Mouse (Mus musculus) hindbrain, embryonic 13.5 days (tissue): ENCODE data around the gene Nnmt. TPM values are rescaled to one million over a fixed set of nuclear protein-coding genes. Genes with fewer than 3 reads are reported as not detected.

Experiments
- ATAC-seq: fragments of 200-750 bp; cut with Nextera tagmentation; 2 replicates; pipeline ENCODE4 v1.8.0; 2017; ENCODE audit warnings: moderate TSS enrichment; ENCODE audit not compliant: low FRiP score
- H3K27ac ChIP-seq: fragments of 300-500 bp; sonication (generic); 2 replicates; pipeline ENCODE4 v1.5.1; 2015; ENCODE audit warnings: inconsistent platforms, mild to moderate bottlenecking, moderate library complexity
- H3K27me3 ChIP-seq: fragments of 300-500 bp; sonication (generic); 2 replicates; pipeline ENCODE4 v1.6.1; 2015; ENCODE audit warnings: mild to moderate bottlenecking, inconsistent platforms
- H3K36me3 ChIP-seq: fragments of 300-500 bp; sonication (generic); 2 replicates; pipeline ENCODE4 v1.6.1; 2015; ENCODE audit warnings: mild to moderate bottlenecking, inconsistent platforms
- H3K4me1 ChIP-seq: fragments of 300-500 bp; sonication (generic); replicated peaks from 2 replicates; pipeline ENCODE4 v1.6.1; 2015; ENCODE audit warnings: inconsistent platforms
- H3K4me2 ChIP-seq: fragments of 300-500 bp; sonication (generic); 2 replicates; pipeline ENCODE4 v1.6.1; 2015; ENCODE audit warnings: inconsistent platforms, mild to moderate bottlenecking, moderate library complexity
- H3K4me3 ChIP-seq: fragments of 300-500 bp; sonication (generic); 2 replicates; pipeline ENCODE4 v1.5.1; 2015; ENCODE audit warnings: mild to moderate bottlenecking, inconsistent platforms
- H3K9ac ChIP-seq: fragments of 300-500 bp; sonication (generic); 2 replicates; pipeline ENCODE4 v1.6.1; 2015; ENCODE audit warnings: mild to moderate bottlenecking, inconsistent platforms
- H3K9me3 ChIP-seq: fragments of 300-500 bp; sonication (generic); 2 replicates; pipeline ENCODE4 v1.6.1; 2016; ENCODE audit warnings: inconsistent platforms
- WGBS: fragments of 180-500 bp; shearing (Covaris S2); methylation state at CpG from one replicate; pipeline ENCODE4 v1.1.7; 2015; 5-methylcytosine and 5-hydroxymethylcytosine counted together
- polyA plus RNA-seq: library from polyadenylated mRNA; unstranded; fragments of >200 nt; fragmentation: Nextera tagmentation; extraction: Ambion mirVana; gene quantifications from 2 replicates; pipeline ENCODE4 v1.2.1, GENCODE M21; 2015

Nnmt gene
- polyA plus RNA-seq, 1 experiment from 2014 or later, result 0.81 TPM

DNA sequence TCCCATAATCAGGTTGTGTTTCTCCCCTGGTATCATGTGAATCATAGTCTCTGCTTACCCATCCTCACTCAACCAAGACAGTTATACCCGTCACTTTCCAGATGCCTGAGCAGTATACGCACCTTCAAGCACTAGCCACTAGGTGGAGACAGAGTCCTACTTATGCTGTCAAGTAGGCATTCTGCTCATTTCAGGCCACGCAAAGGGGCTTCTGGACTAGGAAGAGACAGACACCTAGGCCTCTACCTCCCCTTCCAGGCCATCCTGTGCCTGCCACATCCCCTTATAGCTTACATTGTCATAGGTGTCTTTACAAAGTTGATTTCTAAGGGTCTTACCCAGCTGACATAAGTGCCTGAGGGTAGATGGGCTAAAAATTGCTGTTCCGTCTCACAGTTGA lies 41.3 kb upstream of the Nnmt start:
- Histone ChIP-seq H3K9ac (no peak overlapping the region), H3K4me2 (no peak overlapping the region), H3K9me3 (peaks cover 8% of the 10 kb centered on the region; the same call in 1 of the 2 replicates), H3K4me1 (peaks cover 37% of the 10 kb centered on the region), H3K27ac (no peak overlapping the region), H3K4me3 (no peak overlapping the region), H3K36me3 (no peaks in the 10 kb centered on the region), H3K27me3 (peaks cover 11% of the 10 kb centered on the region; the same call in 1 of the 2 replicates)
- WGBS, result 25% methylated on average over 4 of the region's 4 CpGs
- no peak; the same call in 1 of the 2 replicates for ATAC-seq

DNA sequence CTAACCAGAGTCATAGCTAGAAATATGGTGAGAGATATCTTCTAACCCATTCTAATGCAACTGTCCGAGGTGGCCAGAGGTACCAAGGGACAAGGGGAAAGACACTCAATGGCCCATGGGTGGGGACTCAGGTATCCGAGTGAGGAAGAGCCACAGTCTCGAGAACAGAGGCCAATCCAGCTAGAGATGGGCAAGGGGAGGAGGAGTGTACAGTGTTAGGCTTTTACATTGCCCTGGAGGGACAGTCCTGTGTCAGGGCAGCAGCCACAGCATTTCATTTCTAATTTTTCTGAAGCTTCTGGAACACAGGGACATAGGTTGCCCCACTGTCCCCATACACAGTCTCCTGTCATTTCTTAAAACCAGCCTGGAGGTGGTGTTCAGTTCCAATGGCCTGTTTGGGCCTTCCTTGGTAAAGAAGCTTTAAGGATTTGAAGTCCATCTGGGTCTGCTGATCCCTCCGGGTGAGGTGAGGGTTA lies 40.7 kb upstream of the Nnmt start:
- Histone ChIP-seq H3K27ac (no peak overlapping the region), H3K9me3 (peaks cover 8% of the 10 kb centered on the region; the same call in 1 of the 2 replicates), H3K4me1 (peaks cover 37% of the 10 kb centered on the region), H3K4me3 (no peak overlapping the region), H3K36me3 (no peaks in the 10 kb centered on the region), H3K9ac (no peak overlapping the region), H3K27me3 (peaks cover 8% of the 10 kb centered on the region; the same call in 1 of the 2 replicates), H3K4me2 (no peak overlapping the region)
- WGBS, result 56% methylated on average over 4 of the region's 4 CpGs
- no peak for ATAC-seq

DNA sequence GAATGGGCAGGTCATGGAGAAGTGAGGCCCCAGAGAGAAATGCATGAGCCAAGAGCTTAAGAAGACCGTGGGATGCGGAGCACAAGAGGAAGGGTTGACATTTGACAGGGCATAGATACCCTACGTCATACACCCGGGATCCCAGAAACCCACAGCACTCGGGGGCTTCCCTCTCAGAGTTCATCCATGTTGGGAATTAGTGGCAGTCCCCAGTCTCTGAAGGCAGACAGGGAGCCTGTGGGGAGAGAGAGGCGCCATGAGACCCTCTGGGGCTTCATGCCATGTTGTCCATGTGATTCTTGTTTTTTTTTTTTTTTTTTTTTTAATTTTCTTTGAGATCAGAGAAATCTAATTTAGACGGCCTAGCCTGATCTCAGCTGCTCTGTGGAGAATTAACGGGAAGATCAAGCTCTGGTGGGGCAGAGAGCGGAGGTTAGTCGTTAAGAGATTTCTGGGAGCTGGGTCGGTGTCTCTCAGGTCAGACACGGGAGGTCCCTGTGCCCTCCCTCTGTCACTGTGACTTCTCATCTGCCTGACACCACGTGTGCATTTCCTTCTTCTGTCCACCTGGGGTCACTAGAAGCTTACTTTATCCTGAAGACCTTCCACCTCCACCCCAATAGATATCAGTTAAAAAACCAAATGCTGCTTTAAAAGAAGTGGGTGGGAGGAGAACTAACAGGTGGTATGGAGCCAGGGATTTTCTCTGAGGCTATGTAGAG lies 40.1 kb upstream of the Nnmt start:
- WGBS, result 50% methylated on average over 13 of the region's 13 CpGs
- Histone ChIP-seq H3K36me3 (no peaks in the 10 kb centered on the region), H3K4me3 (no peak overlapping the region), H3K4me1 (peaks cover 33% of the 10 kb centered on the region), H3K27me3 (peaks cover 5% of the 10 kb centered on the region; the same call in 1 of the 2 replicates), H3K27ac (no peak overlapping the region), H3K9me3 (peaks cover 8% of the 10 kb centered on the region; the same call in 1 of the 2 replicates), H3K9ac (no peak overlapping the region), H3K4me2 (no peak overlapping the region)
- ATAC-seq, result no peak

DNA sequence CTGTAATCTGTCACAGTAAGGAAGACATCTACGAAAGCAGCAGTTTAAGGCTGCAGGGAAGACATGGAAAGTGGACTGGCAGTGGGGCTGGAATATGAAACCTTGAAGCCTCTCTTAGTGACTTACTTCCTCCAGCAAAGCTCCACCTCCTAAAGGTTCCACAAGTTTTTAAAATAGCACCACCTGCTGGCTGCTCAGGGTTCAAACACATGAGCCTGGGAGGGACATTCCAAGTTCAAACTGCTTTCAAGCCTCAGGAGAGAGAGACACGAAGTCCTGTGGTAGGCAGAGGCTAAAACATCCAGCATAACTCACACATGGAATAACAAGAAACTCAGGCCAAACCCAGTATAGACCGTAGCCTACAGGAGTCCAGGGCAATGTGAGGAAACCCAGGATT lies 39.4 kb upstream of the Nnmt start:
- ATAC-seq, result no peak
- no peak overlapping the region for H3K4me2 ChIP-seq
- no peak overlapping the region for H3K27ac ChIP-seq
- no peak overlapping the region for H3K4me3 ChIP-seq
- H3K4me1 ChIP-seq, result peaks cover 27% of the 10 kb centered on the region
- H3K9ac ChIP-seq, result no peak overlapping the region
- H3K9me3 ChIP-seq, result peaks cover 8% of the 10 kb centered on the region; the same call in 1 of the 2 replicates
- no peaks in the 10 kb centered on the region for H3K36me3 ChIP-seq
- 89% methylated on average over 3 of the region's 3 CpGs for WGBS
- peaks cover 5% of the 10 kb centered on the region; the same call in 1 of the 2 replicates for H3K27me3 ChIP-seq

DNA sequence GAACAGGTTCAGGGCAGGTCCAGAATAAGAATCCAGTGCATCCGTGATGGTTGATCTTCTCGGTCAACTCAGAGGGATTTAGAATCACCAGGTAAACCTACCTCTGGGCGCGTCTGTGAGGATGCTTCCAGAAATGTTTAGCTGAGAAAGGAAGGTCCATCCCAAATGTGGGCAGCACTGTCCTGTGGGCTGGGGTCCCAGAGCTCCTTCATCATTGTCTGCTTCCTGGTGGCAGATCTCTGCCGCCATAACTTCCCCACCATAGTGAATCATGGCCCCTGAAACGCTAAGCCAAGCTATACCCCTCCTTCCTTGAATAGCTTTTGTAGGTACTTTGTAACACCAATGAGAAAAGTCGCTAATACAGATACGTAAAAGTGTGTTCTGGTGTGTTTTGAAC lies 36.7 kb upstream of the Nnmt start:
- Histone ChIP-seq H3K27ac (no peak overlapping the region), H3K4me2 (no peak overlapping the region), H3K4me3 (no peak overlapping the region), H3K9me3 (peaks cover 8% of the 10 kb centered on the region; the same call in 1 of the 2 replicates), H3K9ac (no peak overlapping the region), H3K36me3 (no peaks in the 10 kb centered on the region), H3K27me3 (no peaks in the 10 kb centered on the region; the same call in 1 of the 2 replicates), H3K4me1 (no peaks in the 10 kb centered on the region)
- no peak for ATAC-seq
- 95% methylated on average over 8 of the region's 8 CpGs for WGBS

DNA sequence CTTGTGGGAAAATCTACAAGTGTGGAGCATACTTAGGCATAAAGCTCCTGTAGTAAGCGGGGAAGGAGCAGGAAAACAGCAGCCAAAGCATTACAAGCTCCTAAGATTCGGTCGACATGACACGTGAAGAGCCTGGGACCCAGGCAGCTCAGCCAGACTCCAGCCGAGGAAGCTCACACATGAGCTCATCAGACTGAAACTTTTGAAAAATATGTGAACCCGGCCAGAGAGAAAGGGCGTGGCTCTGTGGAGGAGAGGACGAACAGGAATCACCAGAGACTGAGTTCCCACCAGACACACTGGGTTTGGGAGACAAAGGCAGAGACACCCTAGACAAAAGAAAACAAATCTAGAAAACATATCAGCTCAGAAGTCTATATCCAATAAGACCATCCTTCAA lies 35.9 kb upstream of the Nnmt start:
- peaks cover 8% of the 10 kb centered on the region; the same call in 1 of the 2 replicates for H3K9me3 ChIP-seq
- no peak overlapping the region for H3K27ac ChIP-seq
- H3K27me3 ChIP-seq, result no peaks in the 10 kb centered on the region; the same call in 1 of the 2 replicates
- no peak for ATAC-seq
- H3K4me3 ChIP-seq, result no peak overlapping the region
- no peak overlapping the region for H3K9ac ChIP-seq
- no peaks in the 10 kb centered on the region for H3K36me3 ChIP-seq
- H3K4me1 ChIP-seq, result no peaks in the 10 kb centered on the region
- no peak overlapping the region for H3K4me2 ChIP-seq
- WGBS, result 89% methylated on average over 8 of the region's 8 CpGs

DNA sequence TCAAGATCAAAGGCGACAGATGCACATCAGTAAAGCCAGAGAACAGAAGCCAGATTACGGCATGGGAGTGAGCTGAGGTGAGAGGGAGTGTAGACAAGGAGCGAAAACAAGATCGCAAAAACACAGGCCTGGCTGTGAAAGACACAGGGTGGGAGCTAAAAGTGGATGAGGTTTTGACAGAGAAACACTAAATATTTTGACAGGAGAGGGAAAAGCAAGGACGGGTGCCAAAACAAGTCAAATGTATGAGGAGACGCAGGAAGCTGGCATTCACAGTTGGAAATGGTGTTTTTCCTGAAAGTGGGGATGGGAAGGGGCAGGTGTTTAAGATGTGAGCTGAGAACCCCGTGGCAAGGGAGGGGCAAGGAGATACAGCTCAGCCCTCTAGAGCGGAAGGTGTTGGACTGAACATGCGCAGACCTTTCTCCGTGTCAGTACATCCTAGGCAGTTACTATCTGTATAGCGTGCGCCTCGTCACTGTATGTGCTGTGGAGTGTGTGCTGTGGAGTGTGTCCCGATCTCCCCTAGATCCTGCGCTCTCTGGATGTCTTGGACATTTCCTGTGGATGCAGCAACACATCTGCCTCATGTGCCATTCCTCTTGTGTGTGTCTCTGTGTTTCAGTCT lies 33.3 kb upstream of the Nnmt start:
- Histone ChIP-seq H3K9ac (no peak overlapping the region), H3K9me3 (no peaks in the 10 kb centered on the region), H3K4me3 (no peak overlapping the region), H3K4me2 (no peak overlapping the region), H3K4me1 (no peaks in the 10 kb centered on the region; the same call in 1 of the 2 replicates), H3K36me3 (no peaks in the 10 kb centered on the region), H3K27ac (no peak overlapping the region), H3K27me3 (no peaks in the 10 kb centered on the region)
- 74% methylated on average over 15 of the region's 15 CpGs for WGBS
- ATAC-seq, result no peak

DNA sequence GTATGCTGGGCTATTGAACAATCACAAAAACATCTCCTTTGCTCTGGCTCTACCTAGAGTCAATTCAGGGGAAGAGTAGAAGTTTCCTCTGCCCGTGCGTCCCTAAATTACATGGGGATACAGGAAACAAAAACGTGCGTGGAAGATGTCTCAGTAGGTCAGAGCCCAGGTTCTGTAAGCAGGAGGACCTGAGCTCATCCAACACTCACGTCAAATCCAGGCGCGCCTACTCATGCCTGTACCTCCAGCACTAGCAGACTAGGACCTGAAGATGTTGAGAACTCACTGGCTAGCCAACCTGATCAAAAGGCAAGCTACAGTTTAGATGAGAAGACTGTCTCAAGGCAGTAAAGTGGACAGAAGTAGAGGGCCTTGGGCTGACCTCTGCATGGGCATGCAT lies 32.2 kb upstream of the Nnmt start:
- no peaks in the 10 kb centered on the region for H3K27me3 ChIP-seq
- WGBS, result 93% methylated on average over 7 of the region's 7 CpGs
- H3K9ac ChIP-seq, result no peak overlapping the region
- no peak for ATAC-seq
- no peaks in the 10 kb centered on the region for H3K36me3 ChIP-seq
- no peak overlapping the region for H3K4me2 ChIP-seq
- H3K4me1 ChIP-seq, result no peaks in the 10 kb centered on the region; the same call in 1 of the 2 replicates
- peaks cover 4% of the 10 kb centered on the region; the same call in 1 of the 2 replicates for H3K9me3 ChIP-seq
- no peak overlapping the region for H3K4me3 ChIP-seq
- H3K27ac ChIP-seq, result no peak overlapping the region

DNA sequence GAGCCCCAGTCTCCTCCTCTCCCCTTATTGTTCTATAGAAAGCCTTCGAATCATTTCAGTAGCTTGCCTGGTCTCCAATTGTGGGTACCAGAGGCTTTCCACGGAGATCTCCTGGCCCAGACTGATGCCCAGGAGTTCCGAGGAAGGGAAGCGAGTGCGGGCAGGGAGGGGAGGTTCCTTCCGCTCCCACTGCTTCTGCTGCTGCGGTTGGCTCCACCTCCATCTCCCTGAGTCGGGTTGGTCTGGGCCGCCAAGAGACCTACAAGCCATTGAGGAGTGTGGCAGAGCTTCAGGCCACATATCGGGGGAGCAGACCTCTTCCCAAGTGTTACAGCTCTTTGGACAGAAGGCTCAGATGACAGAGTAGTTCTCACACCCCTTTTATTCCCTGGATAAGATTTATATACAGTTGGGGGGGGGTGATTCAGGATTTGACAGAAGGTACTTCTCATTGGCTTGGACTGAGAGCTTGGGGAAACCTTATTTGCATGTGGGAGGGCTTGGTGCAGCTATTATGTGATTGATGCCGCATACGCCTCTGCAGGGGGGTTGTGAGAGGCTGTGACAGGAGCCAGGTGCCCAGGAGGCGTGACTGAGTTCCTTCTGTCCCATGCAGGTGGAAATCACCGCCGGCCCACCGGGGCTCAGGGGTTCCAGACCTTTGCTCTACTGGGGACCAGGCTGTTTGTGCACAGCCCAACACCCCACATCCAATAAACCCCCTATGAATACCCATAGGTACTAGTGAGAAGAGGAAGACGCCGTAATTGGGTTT lies 30.8 kb upstream of the Nnmt start:
- Histone ChIP-seq H3K4me1 (no peaks in the 10 kb centered on the region; the same call in 1 of the 2 replicates), H3K27ac (no peak overlapping the region), H3K27me3 (no peaks in the 10 kb centered on the region)

DNA sequence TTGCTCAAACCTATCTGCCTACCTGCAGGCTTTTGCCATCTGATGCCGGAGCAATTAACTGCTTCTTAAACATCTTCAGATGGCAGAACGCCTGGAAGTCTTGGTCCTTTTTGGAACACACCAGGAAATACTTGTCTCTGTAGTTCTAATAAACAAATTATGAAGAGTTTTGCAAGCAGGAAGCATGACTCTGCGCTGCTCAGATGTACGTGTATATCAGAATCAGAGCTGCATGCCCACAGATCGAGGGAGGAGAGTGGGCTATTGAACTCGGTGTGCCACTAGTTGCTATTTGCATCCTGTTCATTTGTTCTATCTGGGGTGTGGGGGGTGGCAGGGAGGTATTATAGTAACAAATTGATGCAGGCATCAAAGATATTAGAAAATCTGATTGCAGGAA lies 28.2 kb upstream of the Nnmt start:
- ATAC-seq, result no peak
- peaks cover 4% of the 10 kb centered on the region; the same call in 1 of the 2 replicates for H3K9me3 ChIP-seq
- no peak overlapping the region for H3K4me3 ChIP-seq
- no peaks in the 10 kb centered on the region for H3K27me3 ChIP-seq
- H3K9ac ChIP-seq, result no peak overlapping the region
- H3K4me1 ChIP-seq, result no peaks in the 10 kb centered on the region; the same call in 1 of the 2 replicates
- H3K4me2 ChIP-seq, result no peak overlapping the region
- no peaks in the 10 kb centered on the region for H3K36me3 ChIP-seq
- 85% methylated on average over 6 of the region's 6 CpGs for WGBS
- no peak overlapping the region for H3K27ac ChIP-seq

More for the DNA sequence above, 30.8 kb upstream of the Nnmt start:
- Histone ChIP-seq H3K4me3 (no peak overlapping the region), H3K36me3 (no peaks in the 10 kb centered on the region), H3K4me2 (no peak overlapping the region), H3K9ac (no peak overlapping the region), H3K9me3 (peaks cover 4% of the 10 kb centered on the region; the same call in 1 of the 2 replicates)
- WGBS, result 48% methylated on average over 18 of the region's 18 CpGs
- ATAC-seq, result no peak

DNA sequence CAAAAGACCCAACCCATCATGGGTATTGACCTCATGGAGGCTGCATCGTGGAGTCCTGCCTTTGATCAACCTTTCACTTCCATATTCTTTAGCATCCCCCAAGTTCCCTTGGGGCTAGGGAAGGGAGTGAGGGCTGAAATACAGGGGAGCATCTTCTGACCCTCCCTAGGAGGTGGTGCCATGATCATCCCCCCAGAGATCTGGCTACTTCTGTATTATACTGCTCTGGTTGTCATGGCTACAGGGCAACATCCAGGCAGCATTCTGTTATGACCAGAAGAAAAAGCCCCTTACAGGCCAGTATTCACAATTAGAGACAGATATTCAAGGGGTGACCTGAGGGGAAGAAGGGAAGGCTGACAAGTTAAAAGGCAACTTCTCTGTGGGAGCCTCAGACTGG lies 14.3 kb upstream of the Nnmt start:
- Histone ChIP-seq H3K4me1 (peaks cover 12% of the 10 kb centered on the region), H3K4me3 (no peak overlapping the region), H3K27ac (no peak overlapping the region), H3K4me2 (no peak overlapping the region), H3K27me3 (no peaks in the 10 kb centered on the region), H3K9ac (no peak overlapping the region), H3K9me3 (no peaks in the 10 kb centered on the region), H3K36me3 (no peaks in the 10 kb centered on the region)
- ATAC-seq, result no peak
- WGBS, result 47% methylated on average over 1 of the region's 1 CpGs

DNA sequence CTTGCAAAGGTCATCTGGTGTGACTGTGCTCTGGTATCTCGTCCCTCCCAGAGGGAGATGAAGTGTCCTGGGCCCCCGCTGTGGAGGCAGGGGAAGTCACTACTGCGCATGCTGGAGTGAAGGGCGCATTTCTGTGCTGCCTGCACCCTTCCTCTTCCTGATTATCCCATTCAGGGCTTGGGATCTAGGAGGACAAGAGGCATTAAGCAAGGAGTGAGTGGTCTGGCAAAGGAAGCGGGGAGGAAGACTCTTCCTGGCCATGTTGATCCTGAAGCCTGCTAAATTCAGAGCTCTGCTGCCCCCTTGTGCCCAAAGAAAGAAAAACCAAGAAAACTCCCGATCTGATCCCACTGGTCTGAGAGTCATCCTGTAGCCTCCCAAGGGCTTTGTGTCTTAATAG lies 13.6 kb upstream of the Nnmt start:
- Histone ChIP-seq H3K4me2 (peak overlapping the region; percentile 39), H3K36me3 (no peaks in the 10 kb centered on the region), H3K27me3 (no peaks in the 10 kb centered on the region), H3K4me3 (no peak overlapping the region), H3K9ac (no peak overlapping the region), H3K27ac (no peak overlapping the region), H3K4me1 (peaks cover 12% of the 10 kb centered on the region), H3K9me3 (no peaks in the 10 kb centered on the region)
- 0 out of 2 replicates have a peak, but pooled peaks have one; percentile 46 for ATAC-seq
- 30% methylated on average over 6 of the region's 6 CpGs for WGBS
